Mouse (Mus musculus) heart, adult 10 weeks (tissue): ENCODE data around the gene Ccdc150. TPM values are rescaled to one million over a fixed set of nuclear protein-coding genes. Genes with fewer than 3 reads are reported as not detected.

Source experiments
- polyA plus RNA-seq: library from polyadenylated mRNA; stranded (reverse); fragments of 350-450 nt; fragmentation: Illumina TruSeq; extraction: RNeasy Lipid Tissue Mini Kit (QIAGEN cat#74804); gene quantifications from one replicate; pipeline ENCODE4 v1.2.3, GENCODE M21; 2014; ENCODE audit warnings: low read depth, low replicate concordance

The Ccdc150 gene
- polyA plus RNA-seq, result 0.31 TPM

DNA sequence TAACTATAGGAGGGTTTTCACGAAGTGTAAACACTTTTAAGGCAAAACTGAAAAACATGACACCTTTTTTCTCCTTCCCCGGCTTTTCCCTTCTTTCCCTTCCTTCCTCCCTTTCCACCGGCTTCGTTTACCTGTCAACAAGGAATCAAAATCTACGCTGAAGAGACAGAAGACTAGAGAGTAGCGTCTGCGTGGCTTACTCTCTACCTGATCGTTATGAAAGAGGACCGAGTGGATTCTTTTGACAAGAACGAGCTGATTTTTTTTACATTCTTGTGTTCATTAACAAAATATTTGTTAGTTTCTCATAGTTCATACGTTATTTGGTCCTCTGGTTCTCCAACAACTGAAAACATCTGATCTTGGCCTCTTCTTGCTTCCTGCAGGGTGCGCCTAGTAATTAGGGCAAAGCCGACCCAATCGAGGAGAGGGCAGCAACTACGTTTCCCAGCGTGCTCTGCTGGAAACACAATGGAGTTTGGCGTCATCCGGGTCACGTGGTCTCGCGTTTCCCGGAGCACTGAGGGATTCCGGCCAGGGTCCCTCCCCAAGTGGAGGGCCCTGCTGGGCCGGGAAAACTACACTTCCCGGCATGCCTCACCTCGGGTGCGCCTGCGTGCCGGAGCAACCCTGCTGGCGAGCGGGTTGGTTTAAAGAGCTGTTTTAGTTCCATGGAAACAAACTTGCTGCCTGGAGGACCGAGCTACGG is at the start of gene Ccdc150:
Gene Ccdc150, plus strand, starts transcription at position 526 of the 709 bp plus-strand sequence.

Other genes with a start within 250 kb of the Ccdc150 start
- gene Hecw2, start 55.5 kb upstream of the Ccdc150 start, polyA plus RNA-seq, result 5.3 TPM
- 10.8 TPM for gene Gtf3c3, start 188.3 kb downstream of the Ccdc150 start, polyA plus RNA-seq